Mouse (Mus musculus) heart, adult 8-10 months (tissue): Measurements from ENCODE around the gene Lypd3. TPM values are rescaled to one million over a fixed set of nuclear protein-coding genes. Genes with fewer than 3 reads are reported as not detected.
"Not testable (repeated sequence)": the region's sequence is repeated elsewhere in the genome, so short reads cannot be mapped to it uniquely, and the experiment has no call there.

ENCODE experiments used
- DNase-seq: peaks from one replicate; pipeline ENCODE4 v3.0.0; 2022; ENCODE audit warnings: low spot score
- total RNA-seq, 4 experiments: library from RNA; stranded (reverse); gene quantifications; 2 replicates each; pipeline ENCODE4 v1.2.4; 2022

The Lypd3 gene
- total RNA-seq, 4 experiments from 2014 or later = not detected

GRCm38 (mm10) chr7:24612308-24612910 is 23.9 kb upstream of the Lypd3 start:
- DNase-seq = no peak

GRCm38 (mm10) chr7:24614816-24615215 is 21.5 kb upstream of the Lypd3 start:
- DNase-seq = no peak

- no peak for DNase-seq
These were observed 18.6 kb upstream of the Lypd3 start for GRCm38 (mm10) chr7:24617763-24618162.

- not testable (repeated sequence) for DNase-seq
These were observed 18.0 kb upstream of the Lypd3 start for GRCm38 (mm10) chr7:24618374-24618773.

GRCm38 (mm10) chr7:24619671-24620397 is 16.5 kb upstream of the Lypd3 start:
- DNase-seq = no peak

- DNase-seq = no peak
These were observed 15.2 kb upstream of the Lypd3 start for GRCm38 (mm10) chr7:24621193-24621592.

GRCm38 (mm10) chr7:24622967-24623366 is 13.4 kb upstream of the Lypd3 start:
- DNase-seq = no peak

- DNase-seq = peak; percentile 77
These were observed 7.4 kb upstream of the Lypd3 start for GRCm38 (mm10) chr7:24628685-24629610.

- no peak for DNase-seq
These were observed 6.7 kb upstream of the Lypd3 start for GRCm38 (mm10) chr7:24629672-24630071.

- DNase-seq = no peak
These were observed 6.1 kb upstream of the Lypd3 start for GRCm38 (mm10) chr7:24630116-24630880.

GRCm38 (mm10) chr7:24637046-24637445 is 696 bp downstream of the Lypd3 start:
- DNase-seq = no peak

- DNase-seq = no peak
These were observed 1.9 kb downstream of the Lypd3 start for GRCm38 (mm10) chr7:24638026-24638856.

- no peak for DNase-seq
These were observed 4.1 kb downstream of the Lypd3 start for GRCm38 (mm10) chr7:24640450-24640849.

- DNase-seq = peak; percentile 35
These were observed 6.1 kb downstream of the Lypd3 start for GRCm38 (mm10) chr7:24642491-24642890.

- no peak for DNase-seq
These were observed 8.1 kb downstream of the Lypd3 start for GRCm38 (mm10) chr7:24644492-24644891.

- no peak for DNase-seq
These were observed 8.6 kb downstream of the Lypd3 start for GRCm38 (mm10) chr7:24644996-24645395.

GRCm38 (mm10) chr7:24646486-24646885 is 10.1 kb downstream of the Lypd3 start:
- no peak for DNase-seq

GRCm38 (mm10) chr7:24653681-24654080 is 17.3 kb downstream of the Lypd3 start:
- DNase-seq = peak; percentile 42

- DNase-seq = no peak
These were observed 23.5 kb downstream of the Lypd3 start for GRCm38 (mm10) chr7:24659737-24660357.
